Mouse (Mus musculus): ENCODE measurements around the gene Actr1b.
"Not testable (repeated sequence)": the region's sequence is repeated elsewhere in the genome, so short reads cannot be mapped to it uniquely, and the experiment has no call there.

DNA sequence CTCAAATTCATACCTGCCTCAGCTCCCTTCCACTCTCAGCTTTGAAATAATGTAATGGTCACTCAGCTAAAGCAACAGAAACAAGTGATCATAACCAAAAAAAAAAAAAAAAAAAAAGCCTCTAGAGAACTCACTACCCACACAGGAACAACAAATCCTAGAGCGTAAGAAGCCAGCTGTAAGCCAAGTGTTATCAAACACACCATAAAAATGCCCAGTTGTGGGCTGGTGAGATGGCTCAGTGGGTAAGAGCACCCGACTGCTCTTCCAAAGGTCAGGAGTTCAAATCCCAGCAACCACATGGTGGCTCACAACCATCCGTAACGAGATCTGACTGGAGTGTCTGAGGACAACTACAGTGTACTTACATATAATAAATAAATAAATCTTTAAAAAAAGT, 46.2 kb downstream of the Actr1b start:
- not testable (repeated sequence) for TF ChIP-seq CTCF (IDR thresholded peaks at IDR 0.05; ENCODE audit: borderline replicate concordance, extremely low read depth, insufficient read depth, insufficient read length); POLR2A (IDR thresholded peaks at IDR 0.05; ENCODE audit: borderline replicate concordance, extremely low read depth, insufficient read depth, insufficient read length, poor library complexity, severe bottlenecking)
